Mouse (Mus musculus): ENCODE measurements around the gene Xrn1.

- no peak for TF ChIP-seq POLR2A (IDR thresholded peaks at IDR 0.05; ENCODE audit: borderline replicate concordance, control insufficient read depth, low read depth, low read length)
- TF ChIP-seq CTCF (IDR thresholded peaks at IDR 0.05; ENCODE audit: control insufficient read depth, insufficient read depth, low read length), result no peak
Observed at GRCm38 (mm10) chr9:95957611-95958010, 3.1 kb downstream of the Xrn1 start.
